Mouse (Mus musculus): ENCODE data around the gene Traf1.

The Traf1 gene

GRCm38 (mm10) chr2:34902731-34903130 lies 58.8 kb downstream of the Traf1 start:
- peak; percentile 49 for DNase-seq (ENCODE audit: low read depth, low spot score)

DNA sequence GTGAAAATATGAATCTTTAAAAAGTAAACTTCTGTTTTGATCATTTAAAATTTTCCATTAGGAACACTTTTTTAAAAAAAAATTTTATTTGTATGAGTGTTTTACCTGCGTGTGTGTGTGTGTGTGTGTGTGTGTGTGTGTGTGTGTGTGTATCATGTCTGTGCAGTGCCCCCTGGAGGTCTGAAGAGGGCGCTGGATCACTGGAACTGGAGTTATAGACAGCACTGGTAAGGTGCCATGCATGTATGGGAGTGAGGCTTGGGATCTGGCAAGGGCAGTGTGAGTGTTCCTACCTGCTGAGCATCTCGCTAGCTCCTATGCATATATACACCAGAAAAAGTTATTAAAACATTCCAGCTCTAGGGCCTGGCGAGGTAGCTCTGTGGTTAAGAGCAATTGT lies 59.8 kb downstream of the Traf1 start:
- no peak for DNase-seq (ENCODE audit: low read depth, low spot score)

DNA sequence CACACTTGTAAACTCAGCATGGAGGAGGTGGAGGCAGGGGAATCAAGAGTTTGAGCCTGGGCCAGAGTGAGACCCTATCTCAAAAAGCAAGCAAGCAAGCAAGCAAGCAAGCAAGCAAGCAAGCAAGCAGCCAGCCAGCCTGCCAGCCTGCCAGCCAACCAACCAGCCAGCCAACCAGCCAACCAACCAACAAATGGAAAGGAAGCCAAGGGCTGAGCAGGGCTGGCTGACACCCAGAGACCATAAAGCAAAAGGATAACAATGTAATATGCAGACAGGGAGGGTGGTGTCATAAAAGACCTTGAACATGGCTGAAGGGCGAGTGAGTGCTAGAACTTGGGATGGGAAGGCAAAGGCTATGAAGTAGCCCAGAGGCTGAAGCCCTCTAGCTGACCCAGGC lies 61.2 kb downstream of the Traf1 start:
- no peak for DNase-seq (ENCODE audit: low read depth, low spot score)

- DNase-seq (ENCODE audit: low read depth, low spot score), result no peak
Observed at GRCm38 (mm10) chr2:34899682-34900081, 61.9 kb downstream of the Traf1 start.

GRCm38 (mm10) chr2:34897820-34898219 lies 63.8 kb downstream of the Traf1 start:
- peak; percentile 74 for DNase-seq (ENCODE audit: low read depth, low spot score)

GRCm38 (mm10) chr2:34896821-34897460 lies 64.6 kb downstream of the Traf1 start:
- no peak for DNase-seq (ENCODE audit: low read depth, low spot score)

DNA sequence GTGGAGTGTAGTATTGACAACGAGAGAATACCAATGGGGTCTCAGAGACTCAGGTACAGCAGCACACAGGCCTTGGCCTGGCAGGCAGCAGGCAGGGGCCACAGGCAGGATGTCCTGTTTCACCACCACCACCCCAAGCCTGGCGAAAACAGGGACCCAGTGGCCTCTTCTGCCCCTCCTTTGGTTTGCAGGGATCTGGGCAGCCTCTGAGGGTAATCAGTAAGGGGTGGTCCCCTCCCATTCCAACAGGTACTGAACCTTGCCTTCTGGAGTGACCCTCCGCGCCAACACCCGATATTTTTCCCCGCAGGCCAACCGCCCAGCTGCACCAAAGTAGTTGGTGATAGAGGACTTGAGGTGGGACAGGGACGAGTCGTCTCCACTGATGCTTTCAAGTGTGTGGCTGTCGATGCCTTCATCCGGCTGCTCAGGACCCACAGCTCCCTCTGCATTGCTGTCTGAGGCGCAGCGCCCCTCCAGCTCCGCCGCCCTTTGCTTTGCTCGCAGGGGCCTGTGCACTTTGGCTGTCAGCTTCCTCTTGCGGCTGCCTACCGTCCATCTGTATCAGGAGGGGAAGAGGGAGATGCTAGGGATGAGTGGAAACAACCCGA lies 66.0 kb downstream of the Traf1 start:
- DNase-seq (ENCODE audit: low read depth, low spot score), result no peak

- no peak for DNase-seq (ENCODE audit: low read depth, low spot score)
Observed at GRCm38 (mm10) chr2:34893950-34894349, 67.6 kb downstream of the Traf1 start.
